Mouse (Mus musculus): Measurements from ENCODE around the gene Epha4. TPM values are rescaled to one million over a fixed set of nuclear protein-coding genes. Genes with fewer than 3 reads are reported as not detected.

Gene Epha4
- total RNA-seq, 2 experiments from 2014 or later, result 0.31 TPM; not detected in 1

GRCm38 (mm10) chr1:77412871-77413669, 101.8 kb downstream of the Epha4 start:
- ATAC-seq (replicated peaks; ENCODE audit: poor library complexity, severe bottlenecking), result no peak

DNA sequence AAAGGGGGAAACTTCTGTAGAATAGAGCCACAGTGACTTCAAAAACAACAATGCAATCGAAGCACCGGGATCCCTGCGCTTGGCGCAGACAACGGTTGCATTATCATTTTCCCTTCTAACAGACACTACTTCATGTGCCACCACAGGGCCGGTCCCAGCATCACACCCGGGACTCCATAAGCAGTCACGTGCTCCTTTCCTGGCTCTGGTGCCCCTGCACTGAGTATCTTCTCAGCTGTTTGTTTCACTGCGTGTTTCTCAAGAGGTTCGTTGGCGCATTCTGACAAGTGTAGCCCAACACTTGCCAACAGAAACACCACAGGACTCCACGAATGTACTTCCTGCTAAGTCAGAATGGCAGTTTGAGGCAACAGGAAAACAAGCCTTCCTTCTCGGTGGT, 102.6 kb downstream of the Epha4 start:
- ATAC-seq (replicated peaks; ENCODE audit: poor library complexity, severe bottlenecking), result peak; percentile 88

- no peak for ATAC-seq (replicated peaks; ENCODE audit: poor library complexity, severe bottlenecking)
These were observed 103.7 kb downstream of the Epha4 start for GRCm38 (mm10) chr1:77411222-77411621.

DNA sequence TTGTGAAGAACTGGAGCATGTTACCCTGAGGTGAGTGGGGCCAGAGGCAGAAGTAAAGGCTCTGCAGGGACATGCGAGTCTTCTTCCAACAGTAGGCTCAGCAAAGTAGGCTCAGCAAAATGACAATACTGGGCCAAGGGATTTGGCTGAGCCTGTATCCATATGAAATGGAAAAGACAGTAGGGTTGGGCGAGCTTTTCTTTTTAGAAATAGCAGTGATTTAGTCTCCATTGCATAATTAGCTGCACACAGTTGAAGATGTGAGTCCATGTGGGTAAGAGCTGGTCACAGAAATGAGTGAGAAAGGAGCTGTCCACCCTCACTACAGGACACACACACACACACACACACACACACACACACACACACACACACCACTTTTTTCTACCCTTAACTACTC, 104.2 kb downstream of the Epha4 start:
- no peak for ATAC-seq (replicated peaks; ENCODE audit: poor library complexity, severe bottlenecking)

DNA sequence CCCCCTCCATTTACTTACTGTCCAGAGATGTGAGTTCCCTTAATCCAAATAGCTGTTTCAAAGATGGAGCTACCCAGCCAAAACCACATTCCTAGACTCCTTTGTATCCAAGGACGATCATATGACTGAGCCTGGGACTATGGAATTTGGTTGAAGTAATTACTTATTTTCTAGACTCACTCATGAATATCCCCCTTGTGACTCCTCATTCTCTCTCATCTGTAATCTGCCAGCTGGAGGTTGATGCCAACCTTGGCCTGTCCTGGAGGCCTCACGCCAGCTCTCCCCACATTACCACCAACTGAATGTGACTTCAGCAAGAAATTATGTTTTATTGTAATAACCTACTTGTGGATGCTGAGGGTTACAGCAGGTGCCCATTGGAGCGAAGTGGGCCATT, 104.7 kb downstream of the Epha4 start:
- no peak for ATAC-seq (replicated peaks; ENCODE audit: poor library complexity, severe bottlenecking)

DNA sequence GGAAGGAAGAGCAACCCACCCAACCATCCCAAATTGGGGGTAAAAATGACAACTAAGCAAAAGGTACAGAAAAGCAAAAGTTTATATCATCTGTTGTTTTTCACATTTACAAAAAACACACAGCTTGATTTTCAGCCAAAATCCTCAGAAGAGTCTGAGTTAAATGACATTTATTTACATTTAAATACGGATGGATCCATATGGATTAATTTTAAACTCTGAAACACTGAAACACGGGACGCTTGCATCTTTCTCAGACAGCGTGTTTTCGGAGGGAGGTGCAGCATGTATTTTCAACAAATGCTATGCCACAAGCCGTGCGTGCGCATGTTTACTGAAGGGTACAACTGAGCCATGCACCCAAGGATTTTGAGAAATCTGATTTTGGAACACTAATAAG, 105.4 kb downstream of the Epha4 start:
- no peak for ATAC-seq (replicated peaks; ENCODE audit: poor library complexity, severe bottlenecking)

DNA sequence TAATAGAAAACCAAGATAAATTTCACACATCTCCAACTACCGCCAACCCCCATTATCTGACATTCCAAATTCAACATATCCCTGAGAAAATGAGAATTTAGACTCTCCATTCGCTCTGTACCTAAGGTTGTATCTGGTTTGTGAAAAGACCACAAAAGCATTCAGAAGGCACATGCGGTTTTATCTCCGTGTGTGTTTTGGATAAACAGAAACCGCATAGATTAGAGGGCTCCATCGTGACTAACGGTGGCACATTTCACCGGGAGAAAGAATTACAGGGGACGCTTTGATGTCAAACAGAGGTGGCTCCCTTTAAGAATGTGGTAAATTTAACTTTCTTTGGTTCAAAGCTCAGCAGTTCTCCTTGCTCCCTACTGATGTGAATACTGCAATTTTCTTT, 107.5 kb downstream of the Epha4 start:
- no peak for ATAC-seq (replicated peaks; ENCODE audit: poor library complexity, severe bottlenecking)

DNA sequence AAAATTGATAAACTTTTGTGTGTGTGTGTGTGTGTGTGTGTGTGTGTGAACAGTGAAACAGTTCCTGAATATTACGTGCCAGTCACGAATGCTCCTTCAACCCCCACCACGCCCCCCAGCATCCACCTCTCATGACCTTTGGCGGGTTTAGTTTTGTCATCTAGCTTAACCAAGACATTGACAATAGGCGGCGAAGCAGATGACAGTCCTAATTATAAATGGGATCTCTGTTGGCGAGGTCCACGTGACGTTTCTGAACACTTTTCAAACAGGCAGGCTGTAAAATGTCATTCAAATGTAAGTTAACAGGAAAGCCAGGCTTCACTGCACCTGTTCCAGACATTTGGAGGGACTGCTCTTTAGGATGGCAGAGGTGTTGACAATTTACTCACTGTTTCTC, 108.3 kb downstream of the Epha4 start:
- no peak for ATAC-seq (replicated peaks; ENCODE audit: poor library complexity, severe bottlenecking)

DNA sequence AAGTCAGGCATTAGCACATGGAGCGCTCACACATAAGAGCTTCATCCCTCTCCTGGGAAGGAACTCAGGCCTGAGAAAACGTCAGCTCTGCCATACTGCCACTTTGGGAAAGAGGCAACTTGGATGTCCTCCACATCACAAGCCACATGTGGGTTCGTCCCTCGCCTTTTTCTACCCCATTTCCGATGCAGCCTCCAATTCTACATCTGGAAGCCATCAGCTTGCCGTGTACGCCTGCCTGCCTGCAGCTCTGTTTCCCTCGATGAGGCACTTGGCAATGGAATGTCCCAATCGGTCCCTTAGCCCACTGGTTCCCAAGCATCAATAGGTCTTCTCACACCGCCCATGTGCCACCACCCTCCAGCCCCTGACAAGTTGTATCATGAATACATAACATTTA, 110.4 kb downstream of the Epha4 start:
- no peak for ATAC-seq (replicated peaks; ENCODE audit: poor library complexity, severe bottlenecking)

GRCm38 (mm10) chr1:77402942-77403341, 111.9 kb downstream of the Epha4 start:
- no peak for ATAC-seq (replicated peaks; ENCODE audit: poor library complexity, severe bottlenecking)

GRCm38 (mm10) chr1:77401465-77401864, 113.4 kb downstream of the Epha4 start:
- ATAC-seq (replicated peaks; ENCODE audit: poor library complexity, severe bottlenecking), result no peak

GRCm38 (mm10) chr1:77391590-77391989, 123.3 kb downstream of the Epha4 start:
- no peak for ATAC-seq (replicated peaks; ENCODE audit: poor library complexity, severe bottlenecking)

DNA sequence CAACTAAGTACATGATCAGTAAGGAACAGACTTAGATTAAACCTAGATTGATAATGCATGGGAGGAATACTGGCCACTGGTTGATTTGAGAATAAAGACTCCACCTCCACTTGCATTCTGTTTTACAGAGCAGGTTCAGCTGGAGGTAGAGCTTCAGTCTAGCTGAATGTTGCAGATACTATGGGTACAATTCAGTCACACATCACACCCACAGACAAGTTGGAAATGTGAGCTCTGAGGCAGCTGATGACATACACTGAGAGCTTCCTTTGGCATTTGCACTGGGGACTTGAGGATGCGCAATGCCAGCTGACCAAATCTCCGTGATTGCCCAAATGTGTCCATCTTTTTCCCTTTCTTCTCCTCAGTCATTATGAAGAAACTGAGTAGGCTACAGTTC, 125.8 kb downstream of the Epha4 start:
- ATAC-seq (replicated peaks; ENCODE audit: poor library complexity, severe bottlenecking), result no peak

DNA sequence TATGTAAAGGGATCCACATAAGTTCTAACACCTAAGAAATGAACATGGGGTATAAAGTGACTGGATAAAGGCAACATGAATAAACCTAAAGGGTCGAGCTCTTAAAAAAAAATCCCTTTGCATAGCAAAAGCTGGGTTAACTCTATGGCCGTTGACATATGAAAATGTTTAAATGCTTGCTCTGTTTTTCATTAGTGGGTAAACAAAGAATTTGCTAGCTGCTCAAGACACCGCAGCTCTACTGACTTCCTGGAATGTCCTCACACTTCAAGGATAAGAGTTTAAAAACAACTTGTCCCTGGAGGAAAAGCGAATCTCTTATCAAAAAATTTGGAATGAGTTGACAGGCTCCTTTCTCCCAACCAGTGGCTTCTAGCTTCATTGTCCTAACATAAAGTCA, 126.3 kb downstream of the Epha4 start:
- ATAC-seq (replicated peaks; ENCODE audit: poor library complexity, severe bottlenecking), result no peak

DNA sequence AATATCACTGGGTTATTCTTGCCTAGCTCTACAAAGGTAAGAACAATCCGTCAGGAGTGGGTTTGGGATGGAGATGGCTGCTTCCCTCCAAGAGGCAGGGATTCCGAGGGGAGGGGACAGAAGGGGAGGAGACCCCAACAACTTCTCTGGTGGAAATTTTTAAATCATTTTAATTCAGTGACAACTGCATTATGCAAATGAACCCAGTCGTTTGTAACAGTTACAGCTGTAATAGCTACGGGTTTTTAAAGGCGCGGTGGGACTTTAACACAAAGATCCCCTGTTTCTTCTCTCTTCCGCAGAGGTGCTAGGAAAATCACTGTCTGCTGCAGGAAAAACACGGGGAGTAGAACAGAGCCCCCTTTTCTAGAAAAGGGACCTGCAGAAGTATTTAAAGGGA, 129.3 kb downstream of the Epha4 start:
- no peak for ATAC-seq (replicated peaks; ENCODE audit: poor library complexity, severe bottlenecking)

DNA sequence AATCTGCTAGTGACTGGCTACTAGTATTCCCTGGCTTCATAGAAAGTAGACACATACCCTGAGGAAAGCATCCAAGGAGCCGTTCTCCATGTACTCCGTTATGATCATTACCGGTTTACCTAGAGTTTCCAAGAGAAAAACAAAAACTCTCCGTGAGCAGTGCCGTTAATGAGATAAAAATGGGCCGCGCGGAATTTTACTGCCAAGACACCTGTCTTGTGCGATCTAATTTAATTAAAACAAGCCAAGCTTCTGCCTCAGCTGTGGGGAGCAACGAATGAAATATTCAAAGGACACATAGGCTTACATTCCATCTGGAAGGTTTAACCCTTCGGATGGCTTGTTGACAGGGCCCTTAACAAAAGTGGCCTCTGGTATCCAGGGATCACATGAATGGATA, 131.4 kb downstream of the Epha4 start:
- no peak for ATAC-seq (replicated peaks; ENCODE audit: poor library complexity, severe bottlenecking)

DNA sequence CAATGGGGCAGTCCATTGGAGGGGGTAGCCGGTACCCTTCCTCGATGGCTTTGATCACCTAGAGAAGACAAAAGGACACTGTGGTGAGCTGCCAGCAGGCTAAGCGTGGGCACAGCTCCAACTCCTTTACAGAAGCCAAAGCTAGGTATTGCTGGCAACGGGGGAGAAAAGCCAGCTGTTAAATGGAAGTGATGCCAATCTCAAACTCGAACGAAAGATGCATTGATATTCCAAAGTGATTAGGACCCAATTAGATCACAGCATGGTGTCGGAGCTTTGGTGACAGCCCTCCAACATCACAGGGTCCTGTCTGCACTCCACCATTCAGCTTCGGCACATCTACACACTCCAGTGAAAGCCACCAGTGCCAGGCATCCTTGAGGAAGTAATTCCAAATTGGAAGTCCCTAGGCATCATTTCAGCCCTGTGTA, 137.3 kb downstream of the Epha4 start:
- no peak for ATAC-seq (replicated peaks; ENCODE audit: poor library complexity, severe bottlenecking)

DNA sequence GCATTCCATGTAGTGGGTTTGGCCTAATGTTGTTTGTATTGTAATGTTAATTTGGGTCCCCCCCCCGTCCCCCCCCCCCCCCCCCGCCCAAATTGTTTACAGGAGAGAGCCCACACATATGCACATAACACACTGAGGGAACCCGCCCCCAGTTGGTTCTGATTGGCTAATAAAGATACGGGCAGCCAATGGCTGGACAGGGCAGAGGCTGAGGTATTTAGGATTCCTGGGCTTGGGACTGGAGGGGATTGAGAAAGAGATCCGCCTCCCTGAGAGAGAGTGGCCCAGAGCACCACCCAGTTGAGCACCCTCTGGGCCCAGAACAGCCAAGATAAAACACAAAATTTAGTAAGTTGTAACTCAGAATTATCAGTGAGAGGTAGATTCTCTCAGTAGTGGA, 140.8 kb downstream of the Epha4 start:
- no peak for ATAC-seq (replicated peaks; ENCODE audit: poor library complexity, severe bottlenecking)

DNA sequence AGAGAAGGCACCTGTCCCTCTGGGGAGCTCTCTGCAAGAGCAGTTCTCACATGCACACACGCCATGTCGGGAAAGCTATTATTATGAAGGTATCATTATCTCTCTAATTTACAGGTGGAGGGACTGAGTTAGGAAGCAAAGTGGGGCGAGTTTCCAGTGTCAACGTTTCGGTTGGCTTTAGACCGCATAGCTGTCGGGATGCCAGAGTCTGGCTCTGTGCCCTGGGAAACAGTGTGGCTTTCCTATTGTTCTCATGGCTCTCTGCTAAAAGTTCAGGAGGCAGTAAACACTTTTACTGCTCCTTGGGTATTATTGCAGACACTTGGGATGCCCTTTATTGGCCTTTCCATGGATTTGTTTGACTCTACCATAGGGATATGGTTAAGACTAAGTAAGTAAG, 144.0 kb downstream of the Epha4 start:
- no peak for ATAC-seq (replicated peaks; ENCODE audit: poor library complexity, severe bottlenecking)

GRCm38 (mm10) chr1:77369255-77369837, 145.5 kb downstream of the Epha4 start:
- ATAC-seq (replicated peaks; ENCODE audit: poor library complexity, severe bottlenecking), result no peak

DNA sequence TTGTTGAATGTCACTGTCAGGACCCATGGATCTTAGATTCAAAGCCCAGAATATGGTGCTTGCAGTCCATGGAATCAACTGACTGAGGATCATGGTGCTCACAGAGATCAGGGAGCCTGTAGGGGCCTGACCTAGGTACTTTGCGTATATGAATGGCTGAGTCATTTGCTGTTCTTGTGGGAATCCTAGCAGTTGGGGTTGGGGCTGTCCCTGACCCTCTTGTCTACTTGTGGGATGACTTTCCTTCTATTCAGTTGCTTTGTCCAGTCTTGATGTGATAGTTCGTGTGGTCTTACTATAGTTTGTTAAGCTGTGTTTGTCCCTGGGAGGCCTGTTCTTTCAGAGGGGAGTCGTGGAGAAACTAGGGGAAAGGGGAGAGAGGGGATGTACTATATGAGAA, 149.0 kb downstream of the Epha4 start:
- ATAC-seq (replicated peaks; ENCODE audit: poor library complexity, severe bottlenecking), result no peak

GRCm38 (mm10) chr1:77364596-77364995, 150.3 kb downstream of the Epha4 start:
- no peak for ATAC-seq (replicated peaks; ENCODE audit: poor library complexity, severe bottlenecking)

Measured in granulocyte monocyte progenitor cell, adult 5-6 weeks (primary cell).